Mouse (Mus musculus) brown adipose tissue, adult 24 weeks (tissue): ENCODE measurements around the gene Zfp949. TPM values are rescaled to one million over a fixed set of nuclear protein-coding genes. Genes with fewer than 3 reads are reported as not detected.
"Not testable (repeated sequence)": the region's sequence is repeated elsewhere in the genome, so short reads cannot be mapped to it uniquely, and the experiment has no call there.

Experiments
- H3K27ac ChIP-seq: fragments of 200-500 bp; replicated peaks from 2 replicates; pipeline ENCODE4 v1.5.1; 2012; ENCODE audit warnings: low read depth, mild to moderate bottlenecking, low read length
- H3K4me1 ChIP-seq: fragments of 200-500 bp; 2 replicates; pipeline ENCODE4 v1.6.1; 2012; ENCODE audit warnings: low read length, mixed read lengths; ENCODE audit not compliant: control insufficient read depth, insufficient read depth, insufficient read length
- H3K4me3 ChIP-seq: fragments of 200-500 bp; 2 replicates; pipeline ENCODE4 v1.5.1; 2012; ENCODE audit warnings: low read depth, mild to moderate bottlenecking, low read length, moderate library complexity; ENCODE audit not compliant: insufficient read depth
- polyA plus RNA-seq: library from polyadenylated mRNA; stranded (reverse); fragments of >200 nt; gene quantifications from 2 replicates; pipeline ENCODE4 v1.2.4, GENCODE M21; 2012; ENCODE audit not compliant: missing spikeins, insufficient read depth, insufficient read length

The Zfp949 gene
- polyA plus RNA-seq, 1 experiment = 3.9 TPM

DNA sequence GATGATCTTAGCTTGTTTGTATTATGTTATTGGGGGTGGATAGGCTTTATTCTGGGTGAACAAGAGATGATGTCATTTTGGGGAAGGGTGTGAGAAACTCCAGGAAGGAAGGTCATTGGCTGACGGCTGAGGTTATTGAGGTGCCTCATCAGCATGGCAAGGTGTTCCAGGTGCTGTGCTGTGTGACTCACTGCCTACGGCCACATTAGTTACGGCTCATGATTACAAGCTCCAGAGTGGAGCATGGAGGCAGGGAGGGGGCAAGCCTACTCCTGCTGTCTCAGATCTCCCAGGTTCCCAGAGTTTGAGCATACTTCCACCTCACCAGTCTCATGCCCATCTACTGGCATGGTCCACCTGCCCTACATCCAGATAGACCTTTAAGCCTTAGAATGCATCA lies 22.7 kb downstream of the Zfp949 start:
- H3K4me1 ChIP-seq, H3K27ac ChIP-seq, H3K4me3 ChIP-seq: not testable (repeated sequence)

DNA sequence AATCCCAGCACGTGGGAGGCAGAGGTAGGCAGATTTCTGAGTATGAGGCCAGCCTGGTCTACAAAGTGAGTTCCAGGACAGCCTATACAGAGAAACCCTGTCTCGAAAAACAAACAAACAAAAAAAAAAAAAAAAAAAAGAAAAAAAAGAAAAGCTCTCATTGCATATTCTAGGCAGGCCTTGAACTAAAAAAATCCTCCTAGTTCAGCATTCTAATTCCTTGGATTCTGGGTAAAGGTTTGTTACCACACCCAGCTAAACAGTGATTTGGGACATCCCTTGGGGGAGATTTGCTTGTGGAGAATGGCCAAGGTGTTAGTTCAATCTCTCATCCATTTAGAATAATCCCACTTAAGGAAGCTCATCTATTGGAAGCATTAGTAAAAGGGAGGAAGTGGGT lies 32.8 kb downstream of the Zfp949 start, which contains the start of gene Trim43a:
TSS of gene Trim43a (plus strand) at position 301 of the 400 bp plus-strand sequence.
- not testable (repeated sequence) for H3K27ac ChIP-seq, H3K4me3 ChIP-seq, H3K4me1 ChIP-seq

DNA sequence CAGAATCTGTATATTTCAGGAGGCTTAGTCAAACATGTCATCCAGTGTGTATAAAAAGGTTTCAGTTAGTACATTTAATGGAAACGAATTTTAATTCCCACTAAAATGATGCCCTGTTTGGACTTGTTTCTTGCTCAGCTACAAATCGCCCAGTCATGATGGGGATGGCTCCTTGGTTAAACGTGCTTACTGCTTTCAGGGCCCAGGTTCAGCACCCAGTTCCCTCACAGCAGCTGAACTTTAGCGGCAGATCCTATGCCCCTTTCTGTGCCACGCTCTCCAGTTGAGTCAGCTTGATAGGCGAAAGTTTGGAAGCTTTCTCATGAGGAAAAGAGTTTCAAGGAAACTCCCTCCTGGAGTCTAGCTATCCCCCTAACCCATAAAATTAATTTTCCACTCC lies 45.9 kb downstream of the Zfp949 start:
- H3K4me1 ChIP-seq = not testable (repeated sequence)

DNA sequence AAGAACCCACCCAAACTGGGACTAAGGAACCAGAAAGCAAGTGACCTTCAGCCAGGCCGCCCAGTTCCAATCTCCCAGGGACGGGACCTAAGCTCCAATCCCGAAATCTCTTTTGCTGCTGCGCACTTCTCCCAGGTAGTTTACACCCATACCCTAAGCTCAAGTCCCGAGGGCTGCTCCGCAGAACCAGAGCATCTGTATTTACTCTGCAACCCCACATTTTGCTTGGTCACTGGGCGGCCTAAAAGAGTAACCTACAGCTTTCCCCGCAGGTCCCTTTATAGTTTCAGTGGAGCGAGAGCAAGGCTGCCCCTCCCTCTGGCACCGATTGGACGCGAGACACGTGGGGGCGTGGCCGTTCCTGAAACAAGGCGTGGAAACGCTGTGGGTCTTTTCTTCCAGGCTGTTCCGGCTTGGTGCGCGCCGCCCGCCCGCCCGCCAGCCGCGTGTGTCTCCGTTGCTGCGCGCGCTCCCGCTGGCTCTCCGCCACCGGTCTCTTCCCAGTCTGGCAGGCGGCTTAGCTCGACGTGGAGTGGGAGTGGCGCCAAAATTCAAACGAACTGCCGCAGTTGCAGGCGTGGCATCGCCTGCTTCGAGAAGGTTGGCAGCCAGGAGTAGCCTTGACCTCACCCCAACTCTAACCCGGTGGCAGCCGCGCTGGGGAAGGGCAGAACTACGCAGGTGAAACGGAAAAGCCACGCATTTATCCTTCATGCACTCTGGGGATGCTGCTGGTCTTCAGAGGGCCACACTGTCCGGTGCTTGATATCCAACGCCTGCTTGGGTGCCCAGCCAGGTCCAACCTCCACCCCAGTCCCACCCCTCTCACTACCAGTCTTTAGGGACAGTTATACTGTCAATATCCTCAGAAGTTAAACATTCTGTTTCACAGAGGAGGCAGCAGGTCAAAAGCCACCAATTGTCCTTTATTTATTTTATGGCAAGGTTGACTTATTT lies 51.7 kb downstream of the Zfp949 start:
- Histone ChIP-seq H3K27ac (0 out of 2 replicates have a peak overlapping the region, but pooled peaks have one; percentile 54), H3K4me3 (peak overlapping the region; percentile 67)
- H3K4me1 ChIP-seq = not testable (repeated sequence)

More for the DNA sequence above, 45.9 kb downstream of the Zfp949 start:
- H3K4me3 ChIP-seq, H3K27ac ChIP-seq: not testable (repeated sequence)

Other genes starting within 250 kb of the Zfp949 start
- gene Nt5e, start 220.8 kb upstream of the Zfp949 start, polyA plus RNA-seq = 0.54 and 1.2 TPM in 2 replicates
- 29.7 and 38.5 TPM in 2 replicates for gene Snx14, start 109.1 kb upstream of the Zfp949 start, polyA plus RNA-seq
- gene Gm20537, start 91.4 kb upstream of the Zfp949 start, polyA plus RNA-seq = not detected in 2 replicates
- 85.1 and 101 TPM in 2 replicates for gene Syncrip, start 65.4 kb upstream of the Zfp949 start, polyA plus RNA-seq
- not detected in 2 replicates for gene Trim43a, start 32.9 kb downstream of the Zfp949 start, polyA plus RNA-seq
- gene Mthfsl, start 172.3 kb downstream of the Zfp949 start, polyA plus RNA-seq = 47.6 and 58.7 TPM in 2 replicates
- gene Bcl2a1d, start 183.9 kb downstream of the Zfp949 start, polyA plus RNA-seq = 2.9 TPM in 1 of 2 replicates, not detected in the other